Mouse (Mus musculus) liver, adult 2 months (tissue): ENCODE data around the gene Fgf18. TPM values are rescaled to one million over a fixed set of nuclear protein-coding genes. Genes with fewer than 3 reads are reported as not detected.

ENCODE experiments used
- DNase-seq: peaks from one replicate; pipeline ENCODE4 v3.0.0-alpha.2; 2011; ENCODE audit warnings: low read depth, low spot score; ENCODE audit errors: extremely low read depth
- H3K27ac ChIP-seq: fragments of 200-500 bp; replicated peaks from 2 replicates; pipeline ENCODE4 v1.5.1; 2012; ENCODE audit warnings: low read depth, mild to moderate bottlenecking, control low read depth, inconsistent platforms, low read length; ENCODE audit not compliant: insufficient read depth
- H3K27me3 ChIP-seq: fragments of 200-500 bp; 2 replicates; pipeline ENCODE4 v1.6.1; 2012; ENCODE audit warnings: mild to moderate bottlenecking, moderate library complexity, low read length, inconsistent platforms; ENCODE audit not compliant: control insufficient read depth, insufficient read depth
- H3K36me3 ChIP-seq: fragments of 200-500 bp; 2 replicates; pipeline ENCODE4 v1.6.1; 2012; ENCODE audit warnings: low read length, inconsistent platforms; ENCODE audit not compliant: control insufficient read depth, insufficient read depth
- H3K4me1 ChIP-seq: fragments of 200-500 bp; 2 replicates; pipeline ENCODE4 v1.6.1; 2011; ENCODE audit warnings: low read length; ENCODE audit not compliant: control insufficient read depth, insufficient read depth
- H3K4me3 ChIP-seq: fragments of 200-500 bp; 2 replicates; pipeline ENCODE4 v1.5.1; 2011; ENCODE audit warnings: low read depth, mild to moderate bottlenecking, control low read depth, low read length, moderate library complexity; ENCODE audit not compliant: insufficient read depth
- H3K79me2 ChIP-seq: fragments of 200-500 bp; 2 replicates; pipeline ENCODE4 v1.6.1; 2012; ENCODE audit warnings: inconsistent platforms, mild to moderate bottlenecking, low read length, moderate library complexity; ENCODE audit not compliant: control insufficient read depth, insufficient read depth
- H3K9ac ChIP-seq: fragments of 200-500 bp; 2 replicates; pipeline ENCODE4 v1.6.1; 2012; ENCODE audit warnings: low read depth, mild to moderate bottlenecking, control low read depth, inconsistent platforms, low read length
- CTCF ChIP-seq: fragments of 200-500 bp; IDR thresholded peaks from 2 replicates; pipeline ENCODE4 v1.5.1; 2011; ENCODE audit warnings: low read depth, low read length, control low read depth
- POLR2A ChIP-seq: fragments of 200-500 bp; IDR thresholded peaks from 2 replicates; pipeline ENCODE4 v1.6.1; 2011; ENCODE audit warnings: low read length, control low read depth; ENCODE audit not compliant: insufficient read depth; ENCODE audit errors: extremely low read depth
- WGBS: fragments of 180-500 bp; shearing (Covaris S2); methylation state at CpG from one replicate; pipeline ENCODE4 v1.1.7; 2018; 5-methylcytosine and 5-hydroxymethylcytosine counted together
- polyA plus RNA-seq: library from polyadenylated mRNA; depleted of rRNA; stranded (reverse); fragments of >200 nt; gene quantifications from 2 replicates; pipeline ENCODE4 v1.2.3, GENCODE M21; 2012
- total RNA-seq: library from RNA; depleted of rRNA; stranded (reverse); fragments of >200 nt; gene quantifications from 2 replicates; pipeline ENCODE4 v1.2.3, GENCODE M21; 2014

Fgf18 gene
- total and polyA plus RNA-seq, 2 experiments = not detected

- peak within 1 kb of the TSS; percentile 67 for H3K4me3 ChIP-seq
- peaks cover 6% of the 10 kb centered on the region; the same call in 1 of the 2 replicates for H3K79me2 ChIP-seq
- no peak for TF ChIP-seq CTCF
- peak; percentile 96 for TF ChIP-seq POLR2A
- H3K36me3 ChIP-seq = peaks cover 16% of the 10 kb centered on the region
- peak within 1 kb of the TSS; percentile 65 for H3K27ac ChIP-seq
- WGBS = 2% methylated on average over 49 of the region's 49 CpGs
- H3K9ac ChIP-seq = peak within 1 kb of the TSS; percentile 72
- H3K4me1 ChIP-seq = peaks cover 6% of the 10 kb centered on the region; the same call in 1 of the 2 replicates
- peak; percentile 93 for DNase-seq
- H3K27me3 ChIP-seq = no peaks in the 10 kb centered on the region
Observed at GRCm38 (mm10) chr11:33162998-33163506, 15.9 kb upstream of the Fgf18 start, which contains the start of gene Npm1. Gene Npm1, minus strand, starts transcription at chr11:33163206.

DNA sequence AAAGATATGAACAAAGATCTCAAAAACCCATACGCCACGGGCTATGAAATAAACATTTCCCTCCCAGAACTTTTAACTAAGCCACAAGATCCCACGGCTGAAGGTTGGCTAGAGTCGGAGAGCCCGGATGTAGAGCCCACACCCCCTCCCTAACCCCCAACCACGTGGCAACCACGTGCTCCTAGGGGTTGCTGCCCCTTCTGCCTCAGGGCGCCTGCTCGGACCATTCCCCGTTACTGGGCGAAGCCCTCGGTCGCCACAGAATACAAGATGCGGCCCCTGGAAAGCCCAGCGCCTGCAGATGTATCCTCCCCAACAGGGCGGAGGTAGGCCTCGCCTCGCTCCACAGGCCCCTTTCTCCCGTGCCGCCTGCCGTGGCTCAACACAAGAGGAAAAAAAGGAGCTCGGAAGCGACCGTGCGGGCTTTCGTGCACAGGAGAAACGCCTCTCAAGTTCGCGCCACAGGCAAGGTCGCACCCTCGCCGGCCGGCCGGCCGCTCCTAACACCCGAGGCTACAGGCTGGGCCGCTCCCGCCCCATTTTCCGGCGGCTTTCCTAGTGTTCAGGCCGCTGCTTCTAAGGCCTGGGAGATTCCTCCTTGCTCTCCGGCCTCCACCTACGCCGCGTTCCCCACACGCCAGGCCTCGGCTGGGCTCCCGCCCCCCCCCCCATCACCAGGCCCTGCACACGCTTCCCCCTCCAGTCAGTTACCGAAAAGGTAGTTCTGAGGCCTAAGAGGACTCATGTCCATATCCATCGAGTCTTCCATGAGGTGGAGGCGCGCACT, 15.2 kb upstream of the Fgf18 start:
- DNase-seq = peak; percentile 20
- 2% methylated on average over 53 of the region's 53 CpGs for WGBS
- TF ChIP-seq POLR2A (no peak), CTCF (no peak)

DNA sequence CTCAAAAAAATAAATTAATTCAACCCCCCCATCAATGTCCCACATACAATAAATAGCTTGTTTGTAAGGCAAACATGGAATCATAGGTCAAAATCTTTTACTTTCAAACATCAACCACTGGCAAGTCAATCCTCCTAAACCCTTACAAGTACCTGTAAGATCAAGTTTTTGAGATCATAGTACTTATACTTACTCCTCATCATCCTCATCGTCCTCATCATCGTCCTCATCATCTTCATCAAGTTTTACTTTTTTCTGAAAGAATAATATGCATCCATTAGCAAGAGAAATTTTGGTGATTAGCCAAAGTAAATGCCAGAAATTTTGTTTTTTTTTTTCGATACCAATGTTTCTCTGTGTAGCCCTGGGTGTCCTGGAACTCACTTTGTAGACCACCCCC, 12.5 kb upstream of the Fgf18 start:
- Histone ChIP-seq H3K4me1 (peaks cover 6% of the 10 kb centered on the region; the same call in 1 of the 2 replicates), H3K9ac (no peak overlapping the region), H3K4me3 (no peak overlapping the region), H3K36me3 (peaks cover 38% of the 10 kb centered on the region), H3K27me3 (no peaks in the 10 kb centered on the region), H3K27ac (no peak overlapping the region), H3K79me2 (peaks cover 6% of the 10 kb centered on the region; the same call in 1 of the 2 replicates)
- TF ChIP-seq POLR2A (no peak), CTCF (no peak)
- 82% methylated on average over 3 of the region's 3 CpGs for WGBS
- DNase-seq = no peak

More for the DNA sequence above, 15.2 kb upstream of the Fgf18 start:
- Histone ChIP-seq H3K4me3 (peak overlapping the region; percentile 67), H3K4me1 (peaks cover 6% of the 10 kb centered on the region; the same call in 1 of the 2 replicates), H3K27me3 (no peaks in the 10 kb centered on the region), H3K79me2 (peaks cover 6% of the 10 kb centered on the region; the same call in 1 of the 2 replicates), H3K36me3 (peaks cover 22% of the 10 kb centered on the region), H3K9ac (peak overlapping the region; percentile 67), H3K27ac (peak overlapping the region; percentile 15; the same call in 1 of the 2 replicates)

DNA sequence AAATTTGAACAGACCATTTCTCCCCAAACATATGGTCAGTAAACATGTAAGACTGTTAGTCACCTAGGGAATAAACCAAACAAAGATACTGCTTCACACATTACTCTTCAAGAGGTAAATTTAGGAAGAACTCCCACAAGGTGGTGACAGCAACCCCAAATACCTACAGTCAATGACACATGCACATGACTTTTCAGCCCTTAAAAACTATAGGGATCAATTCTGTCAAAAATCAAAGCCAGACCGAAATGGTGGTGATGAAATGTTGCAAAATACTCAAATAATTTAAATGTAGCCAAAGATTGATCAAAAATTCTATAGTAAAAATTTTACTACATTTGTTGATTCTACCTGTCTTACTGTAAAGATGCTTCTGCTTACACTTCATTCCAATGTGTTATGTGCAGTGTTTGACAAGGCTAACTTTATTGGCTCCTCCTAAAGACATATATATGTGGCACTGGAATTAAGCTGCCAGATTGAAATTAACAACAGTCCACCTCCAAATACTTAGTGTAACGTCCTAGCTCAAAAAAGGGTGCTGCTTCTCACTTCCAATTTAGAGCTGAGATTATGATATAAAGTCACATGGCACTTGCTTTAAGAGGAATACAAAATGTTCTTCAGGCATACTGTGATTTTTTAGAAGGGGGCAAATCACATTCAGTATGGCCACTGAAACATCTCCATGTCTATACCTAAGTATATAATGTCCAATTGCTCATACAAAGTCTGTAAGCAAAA, 10.4 kb upstream of the Fgf18 start:
- Histone ChIP-seq H3K79me2 (peaks cover 6% of the 10 kb centered on the region; the same call in 1 of the 2 replicates), H3K36me3 (peaks cover 50% of the 10 kb centered on the region), H3K4me3 (no peak overlapping the region), H3K4me1 (peaks cover 6% of the 10 kb centered on the region; the same call in 1 of the 2 replicates), H3K27me3 (no peaks in the 10 kb centered on the region), H3K27ac (no peak overlapping the region), H3K9ac (no peak overlapping the region)
- 67% methylated on average over 2 of the region's 2 CpGs for WGBS
- DNase-seq = no peak
- no peak for TF ChIP-seq CTCF
- no peak for TF ChIP-seq POLR2A

DNA sequence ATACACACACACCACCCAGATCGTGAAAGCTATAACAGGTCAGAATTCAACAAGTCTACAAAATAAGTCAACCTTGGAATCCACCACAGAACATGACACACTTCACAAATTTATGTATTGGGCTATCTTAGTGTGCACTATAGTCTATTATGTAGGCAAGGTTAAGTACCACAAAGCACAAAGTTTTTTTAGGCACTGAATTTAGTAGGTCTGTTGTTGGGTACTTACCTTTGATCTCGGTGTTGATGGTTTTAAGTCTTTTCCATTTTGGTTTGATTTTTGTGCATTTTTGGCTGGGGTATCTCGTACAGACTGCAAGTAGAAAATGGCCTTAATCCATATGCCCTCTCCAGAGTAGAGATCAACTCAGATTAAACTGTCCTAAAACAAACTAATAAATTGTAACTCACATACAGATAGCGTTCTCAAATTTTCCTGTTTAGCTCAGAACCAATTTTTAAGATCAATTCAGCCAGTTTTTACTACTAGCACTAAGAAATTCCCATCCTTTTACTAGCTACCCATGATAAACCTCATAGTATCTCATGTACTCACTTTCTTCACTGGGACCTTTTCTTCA, 9.3 kb upstream of the Fgf18 start:
- H3K79me2 ChIP-seq = no peaks in the 10 kb centered on the region
- no peak for TF ChIP-seq POLR2A
- 79% methylated on average over 4 of the region's 4 CpGs for WGBS
- H3K9ac ChIP-seq = no peak overlapping the region
- H3K27me3 ChIP-seq = no peaks in the 10 kb centered on the region
- H3K4me1 ChIP-seq = peaks cover 2% of the 10 kb centered on the region; the same call in 1 of the 2 replicates
- peaks cover 51% of the 10 kb centered on the region for H3K36me3 ChIP-seq
- no peak for DNase-seq
- no peak overlapping the region for H3K27ac ChIP-seq
- no peak overlapping the region for H3K4me3 ChIP-seq
